Mouse (Mus musculus) cerebellum, adult 9-11 months (tissue): Measurements from ENCODE around the gene C130074G19Rik.

Experiments
- DNase-seq: peaks from one replicate; pipeline ENCODE4 v3.0.0; 2022

C130074G19Rik gene

GRCm38 (mm10) chr1:184872069-184872819 is 10.8 kb downstream of the C130074G19Rik start:
- no peak for DNase-seq

- no peak for DNase-seq
Measured at GRCm38 (mm10) chr1:184871506-184871905, 11.5 kb downstream of the C130074G19Rik start.

- DNase-seq = no peak
Measured at GRCm38 (mm10) chr1:184870646-184871385, 12.2 kb downstream of the C130074G19Rik start.

- no peak for DNase-seq
Measured at GRCm38 (mm10) chr1:184869939-184870565, 13.0 kb downstream of the C130074G19Rik start.

- no peak for DNase-seq
Measured at GRCm38 (mm10) chr1:184867640-184868120, 15.3 kb downstream of the C130074G19Rik start.

GRCm38 (mm10) chr1:184864381-184864801 is 18.6 kb downstream of the C130074G19Rik start:
- DNase-seq = no peak

GRCm38 (mm10) chr1:184862636-184863035 is 20.4 kb downstream of the C130074G19Rik start:
- no peak for DNase-seq

GRCm38 (mm10) chr1:184861551-184861950 is 21.5 kb downstream of the C130074G19Rik start:
- no peak for DNase-seq

GRCm38 (mm10) chr1:184860276-184860675 is 22.7 kb downstream of the C130074G19Rik start:
- no peak for DNase-seq

GRCm38 (mm10) chr1:184858253-184858652 is 24.8 kb downstream of the C130074G19Rik start:
- no peak for DNase-seq

- DNase-seq = no peak
Measured at GRCm38 (mm10) chr1:184857216-184857615, 25.8 kb downstream of the C130074G19Rik start.

GRCm38 (mm10) chr1:184853922-184854321 is 29.1 kb downstream of the C130074G19Rik start:
- DNase-seq = no peak

- peak; percentile 52 for DNase-seq
Measured at GRCm38 (mm10) chr1:184853339-184853738, 29.7 kb downstream of the C130074G19Rik start.

- peak; percentile 80 for DNase-seq
Measured at GRCm38 (mm10) chr1:184851741-184852618, 31.0 kb downstream of the C130074G19Rik start.

- DNase-seq = no peak
Measured at GRCm38 (mm10) chr1:184851166-184851565, 31.9 kb downstream of the C130074G19Rik start.

GRCm38 (mm10) chr1:184846973-184847372 is 36.0 kb downstream of the C130074G19Rik start:
- DNase-seq = no peak

- no peak for DNase-seq
Measured at GRCm38 (mm10) chr1:184846092-184846750, 36.8 kb downstream of the C130074G19Rik start, which contains the start of gene Marc2. TSS of gene Marc2 (minus strand) at chr1:184846451.

GRCm38 (mm10) chr1:184845111-184846071 is 37.6 kb downstream of the C130074G19Rik start:
- DNase-seq = peak; percentile 85

- no peak for DNase-seq
Measured at GRCm38 (mm10) chr1:184844326-184845066, 38.5 kb downstream of the C130074G19Rik start.

GRCm38 (mm10) chr1:184837649-184838048 is 45.4 kb downstream of the C130074G19Rik start:
- DNase-seq = no peak
